ENCODE assay signal across 9 mouse cellular contexts in genomic region chr9:43270723-43271252, GRCm38 (mm10). TPM values are rescaled to one million over a fixed set of nuclear protein-coding genes. Genes with fewer than 3 reads are reported as not detected.
DNase-seq lines count a peak whose midpoint lies in the region; ATAC-seq and TF ChIP-seq lines count a peak whose summit lies in the region.
"Had no signal": no experiment of that assay in that cellular context is flagged by ENCODE, and none has a peak within 500 bp of the region (broad histone marks: within the 10 kb centered on the region; RNA-seq: fewer than 3 reads in every experiment).

No protein-coding gene starts in this region.

- peaks cover 70% of the 10 kb centered on the region for H3K27me3 ChIP-seq in neural tube, embryonic 13.5 days

- H3K9me3 ChIP-seq in neural tube, embryonic 13.5 days = no peaks in the 10 kb centered on the region

- DNase-seq in frontal cortex, adult 2 months (ENCODE audit: extremely low spot score in 1 of 2, low spot score in 1 of 2) = peak; percentile 30 to 42
- no peak for DNase-seq in frontal cortex, postnatal 25 days (ENCODE audit: low spot score in 2 of 2)
- peak; percentile 25 for DNase-seq in heart, postnatal 4 days
- DNase-seq in layer of hippocampus, postnatal 36 days = peak; percentile 48 to 60

- H3K36me3 ChIP-seq in neural tube, embryonic 13.5 days = no peaks in the 10 kb centered on the region

- H3K4me1 ChIP-seq in bone marrow macrophage, adult 2 months (ENCODE audit: control insufficient read depth, insufficient read depth, low read length) = no peaks in the 10 kb centered on the region; the same call in 1 of the 2 replicates
- H3K4me1 ChIP-seq in neural tube, embryonic 13.5 days (replicated peaks) = peaks cover 10% of the 10 kb centered on the region

- TF ChIP-seq CTCF in bone marrow macrophage, adult 2 months (IDR thresholded peaks at IDR 0.05; ENCODE audit: low read depth, low read length) = no peak

- WGBS in neural tube, embryonic 13.5 days = 2% methylated on average over 17 of the region's 17 CpGs

- no peak for TF ChIP-seq POLR2A in bone marrow macrophage, adult 2 months (IDR thresholded peaks at IDR 0.05; ENCODE audit: borderline replicate concordance, low read depth, low read length)

- H3K27ac ChIP-seq in bone marrow macrophage, adult 2 months (ENCODE audit: insufficient read depth, low read depth, low read length) = no peak overlapping the region
- no peak overlapping the region for H3K27ac ChIP-seq in neural tube, embryonic 13.5 days (replicated peaks)

- H3K4me2 ChIP-seq in neural tube, embryonic 13.5 days = peak overlapping the region; percentile 46

- H3K4me3 ChIP-seq in bone marrow macrophage, adult 2 months (ENCODE audit: insufficient read depth, low read length) = peak overlapping the region; percentile 20; the same call in 1 of the 2 replicates
- H3K4me3 ChIP-seq in neural tube, embryonic 13.5 days = peak overlapping the region; percentile 15

- ATAC-seq in neural tube, embryonic 13.5 days (ENCODE audit: low read depth) = no peak
- ATAC-seq in monocyte, adult 5-6 weeks (replicated peaks; ENCODE audit: insufficient number of reproducible peaks, low FRiP score, low TSS enrichment, poor library complexity, severe bottlenecking) = no peak
- no peak for ATAC-seq in cerebellum, adult (ENCODE audit: insufficient number of reproducible peaks, low FRiP score, low TSS enrichment)

- peak overlapping the region; percentile 27; the same call in 1 of the 2 replicates for H3K9ac ChIP-seq in neural tube, embryonic 13.5 days

RNA-seq across cellular contexts. Expression of gene Oaf, which starts 31.1 kb away (rescaled TPM):
- polyA plus RNA-seq in frontal cortex, adult 2 months (2012; rRNA removed) = 23.9 and 27.8 TPM in 2 replicates
- 0.40 and 1.3 TPM in 2 replicates for polyA plus RNA-seq in bone marrow macrophage, adult 2 months (2012; ENCODE audit: insufficient read depth, insufficient read length, missing spikeins)
- total RNA-seq in heart, postnatal 4 days (2021) = 10 to 100 TPM; 22.1 to 27.7 TPM
- total RNA-seq in layer of hippocampus, postnatal 36 days (2021) = 10 to 100 TPM; 13.1 to 17.7 TPM
- 17.3 and 21.1 TPM in 2 replicates for polyA plus RNA-seq in neural tube, embryonic 13.5 days (2015; fragmentation: Nextera tagmentation; extraction: Ambion mirVana)
- total RNA-seq in monocyte, adult 5-6 weeks (2017) = 0.10 to 0.43 TPM in 2 of 3 replicates, not detected in the other
- total RNA-seq: neutrophil, adult 5-6 weeks had no signal

RNA-seq across cellular contexts. Expression of gene Trim29, which starts 39.9 kb away (rescaled TPM):
- 0.19 and 0.36 TPM in 2 replicates for polyA plus RNA-seq in frontal cortex, adult 2 months (2012; rRNA removed)
- polyA plus RNA-seq in bone marrow macrophage, adult 2 months (2012; ENCODE audit: insufficient read depth, insufficient read length, missing spikeins) = not detected in 2 replicates
- under 1 TPM in 1 of 2 experiments, not detected in 1; 0.19 TPM for total RNA-seq in heart, postnatal 4 days (2021)
- total RNA-seq in layer of hippocampus, postnatal 36 days (2021) = under 1 TPM; 0.37 to 0.40 TPM
- 0.34 and 0.38 TPM in 2 replicates for polyA plus RNA-seq in neural tube, embryonic 13.5 days (2015; fragmentation: Nextera tagmentation; extraction: Ambion mirVana)
- total RNA-seq in monocyte, adult 5-6 weeks (2017) = not detected in 3 replicates

Comparison
In these comparisons a context has a peak if more than half of its experiments do, and no peak if none do; other contexts are left out.
1. DNase-seq: peak in frontal cortex, adult 2 months (2 of 2), heart, postnatal 4 days (single experiment) and layer of hippocampus, postnatal 36 days (2 of 2); none in frontal cortex, postnatal 25 days (0 of 2).